Mouse (Mus musculus): ENCODE data around the gene Shisa8. TPM values are rescaled to one million over a fixed set of nuclear protein-coding genes. Genes with fewer than 3 reads are reported as not detected.

Shisa8 gene
- polyA plus RNA-seq, 1 experiment from 2014 or later, result 0.16 TPM

- Histone ChIP-seq H3K9me3 (replicated peaks) (peaks cover 3% of the 10 kb centered on the region), H3K4me1 (no peaks in the 10 kb centered on the region), H3K4me3 (no peak overlapping the region), H3K36me3 (peaks cover 100% of the 10 kb centered on the region), H3K27ac (replicated peaks) (no peak overlapping the region), H3K27me3 (ENCODE audit: low read depth, poor library complexity, severe bottlenecking) (no peaks in the 10 kb centered on the region)
- 97% methylated on average over 9 of the region's 9 CpGs for WGBS
- DNase-seq (ENCODE audit: low spot score), result no peak
Measured at GRCm38 (mm10) chr15:82175091-82175490, 37.5 kb downstream of the Shisa8 start.

GRCm38 (mm10) chr15:82172648-82173047 lies 40.0 kb downstream of the Shisa8 start:
- WGBS, result 93% methylated on average over 8 of the region's 8 CpGs
- peaks cover 9% of the 10 kb centered on the region for H3K4me1 ChIP-seq
- no peak overlapping the region for H3K27ac ChIP-seq (replicated peaks)
- H3K36me3 ChIP-seq, result peaks cover 87% of the 10 kb centered on the region
- no peaks in the 10 kb centered on the region for H3K9me3 ChIP-seq (replicated peaks)
- H3K4me3 ChIP-seq, result no peak overlapping the region
- H3K27me3 ChIP-seq (ENCODE audit: low read depth, poor library complexity, severe bottlenecking), result no peaks in the 10 kb centered on the region
- no peak for DNase-seq (ENCODE audit: low spot score)

GRCm38 (mm10) chr15:82170437-82171377 lies 41.9 kb downstream of the Shisa8 start:
- H3K9me3 ChIP-seq (replicated peaks), result no peaks in the 10 kb centered on the region
- no peak overlapping the region for H3K4me3 ChIP-seq
- no peak for DNase-seq (ENCODE audit: low spot score)
- H3K27ac ChIP-seq (replicated peaks), result no peak overlapping the region
- 90% methylated on average over 36 of the region's 36 CpGs for WGBS
- peaks cover 68% of the 10 kb centered on the region for H3K36me3 ChIP-seq
- no peaks in the 10 kb centered on the region for H3K27me3 ChIP-seq (ENCODE audit: low read depth, poor library complexity, severe bottlenecking)
- H3K4me1 ChIP-seq, result peaks cover 29% of the 10 kb centered on the region

- H3K9me3 ChIP-seq (replicated peaks), result no peaks in the 10 kb centered on the region
- H3K4me1 ChIP-seq, result peaks cover 37% of the 10 kb centered on the region
- no peak overlapping the region for H3K27ac ChIP-seq (replicated peaks)
- H3K27me3 ChIP-seq (ENCODE audit: low read depth, poor library complexity, severe bottlenecking), result no peaks in the 10 kb centered on the region
- H3K4me3 ChIP-seq, result no peak overlapping the region
- peaks cover 57% of the 10 kb centered on the region for H3K36me3 ChIP-seq
- DNase-seq (ENCODE audit: low spot score), result no peak
- 88% methylated on average over 5 of the region's 5 CpGs for WGBS
Measured at GRCm38 (mm10) chr15:82169671-82170070, 42.9 kb downstream of the Shisa8 start.

GRCm38 (mm10) chr15:82167201-82168168 lies 45.1 kb downstream of the Shisa8 start:
- peak; percentile 20 for DNase-seq (ENCODE audit: low spot score)

GRCm38 (mm10) chr15:82166240-82167100 lies 46.1 kb downstream of the Shisa8 start:
- Histone ChIP-seq H3K27me3 (ENCODE audit: low read depth, poor library complexity, severe bottlenecking) (no peaks in the 10 kb centered on the region), H3K4me1 (peaks cover 59% of the 10 kb centered on the region), H3K27ac (replicated peaks) (peak overlapping the region; percentile 72), H3K36me3 (peaks cover 25% of the 10 kb centered on the region), H3K9me3 (replicated peaks) (no peaks in the 10 kb centered on the region), H3K4me3 (peak overlapping the region; percentile 25)
- DNase-seq (ENCODE audit: low spot score), result no peak
- 57% methylated on average over 22 of the region's 22 CpGs for WGBS

More at GRCm38 (mm10) chr15:82167201-82168168, 45.1 kb downstream of the Shisa8 start:
- no peaks in the 10 kb centered on the region for H3K9me3 ChIP-seq (replicated peaks)
- H3K4me3 ChIP-seq, result peak overlapping the region; percentile 25
- peaks cover 35% of the 10 kb centered on the region for H3K36me3 ChIP-seq
- peaks cover 54% of the 10 kb centered on the region for H3K4me1 ChIP-seq
- peak overlapping the region; percentile 72 for H3K27ac ChIP-seq (replicated peaks)
- 60% methylated on average over 23 of the region's 23 CpGs for WGBS
- H3K27me3 ChIP-seq (ENCODE audit: low read depth, poor library complexity, severe bottlenecking), result no peaks in the 10 kb centered on the region

GRCm38 (mm10) chr15:82165332-82166239 lies 47.0 kb downstream of the Shisa8 start:
- 62% methylated on average over 8 of the region's 8 CpGs for WGBS

GRCm38 (mm10) chr15:82164496-82164895 lies 48.1 kb downstream of the Shisa8 start:
- peaks cover 78% of the 10 kb centered on the region for H3K4me1 ChIP-seq
- H3K27me3 ChIP-seq (ENCODE audit: low read depth, poor library complexity, severe bottlenecking), result no peaks in the 10 kb centered on the region
- no peak overlapping the region for H3K4me3 ChIP-seq
- peak overlapping the region; percentile 59 for H3K27ac ChIP-seq (replicated peaks)
- H3K9me3 ChIP-seq (replicated peaks), result no peaks in the 10 kb centered on the region
- H3K36me3 ChIP-seq, result peaks cover 6% of the 10 kb centered on the region
- WGBS, result 87% methylated on average over 7 of the region's 7 CpGs
- no peak for DNase-seq (ENCODE audit: low spot score)

More at GRCm38 (mm10) chr15:82165332-82166239, 47.0 kb downstream of the Shisa8 start:
- Histone ChIP-seq H3K4me3 (no peak overlapping the region), H3K4me1 (peaks cover 67% of the 10 kb centered on the region), H3K27me3 (ENCODE audit: low read depth, poor library complexity, severe bottlenecking) (no peaks in the 10 kb centered on the region), H3K9me3 (replicated peaks) (no peaks in the 10 kb centered on the region), H3K27ac (replicated peaks) (peak overlapping the region; percentile 72), H3K36me3 (peaks cover 16% of the 10 kb centered on the region)
- peak; percentile 72 for DNase-seq (ENCODE audit: low spot score)

- Histone ChIP-seq H3K27me3 (ENCODE audit: low read depth, poor library complexity, severe bottlenecking) (no peaks in the 10 kb centered on the region), H3K9me3 (replicated peaks) (no peaks in the 10 kb centered on the region), H3K4me3 (no peak overlapping the region), H3K36me3 (peaks cover under 1% of the 10 kb centered on the region), H3K27ac (replicated peaks) (peak overlapping the region; percentile 59), H3K4me1 (peaks cover 82% of the 10 kb centered on the region)
- no peak for DNase-seq (ENCODE audit: low spot score)
- 59% methylated on average over 4 of the region's 4 CpGs for WGBS
Measured at GRCm38 (mm10) chr15:82164061-82164399, 48.6 kb downstream of the Shisa8 start.

GRCm38 (mm10) chr15:82163356-82164060 lies 49.1 kb downstream of the Shisa8 start:
- peaks cover 4% of the 10 kb centered on the region for H3K36me3 ChIP-seq
- peak overlapping the region; percentile 59; the same call in 1 of the 2 replicates for H3K27ac ChIP-seq (replicated peaks)
- DNase-seq (ENCODE audit: low spot score), result no peak
- H3K27me3 ChIP-seq (ENCODE audit: low read depth, poor library complexity, severe bottlenecking), result no peaks in the 10 kb centered on the region
- peaks cover 87% of the 10 kb centered on the region for H3K4me1 ChIP-seq
- WGBS, result 88% methylated on average over 10 of the region's 10 CpGs
- no peaks in the 10 kb centered on the region for H3K9me3 ChIP-seq (replicated peaks)
- H3K4me3 ChIP-seq, result no peak overlapping the region
